Mouse (Mus musculus) heart, adult 2 months (tissue): Measurements from ENCODE around the gene Abcd4. TPM values are rescaled to one million over a fixed set of nuclear protein-coding genes. Genes with fewer than 3 reads are reported as not detected.

Experiments used
- DNase-seq, 2 experiments: peaks; one replicate each; pipeline ENCODE4 v3.0.0; 2021
- H3K27ac ChIP-seq: fragments of 200-600 bp; 2 replicates; pipeline ENCODE4 v1.8.1; 2022
- H3K27me3 ChIP-seq: fragments of 200-500 bp; 2 replicates; pipeline ENCODE4 v1.6.1; 2012; ENCODE audit warnings: mild to moderate bottlenecking, low read length, inconsistent platforms, mixed read lengths; ENCODE audit not compliant: control insufficient read depth, insufficient read depth
- H3K36me3 ChIP-seq: fragments of 200-500 bp; 2 replicates; pipeline ENCODE4 v1.6.1; 2012; ENCODE audit warnings: low read length, inconsistent platforms; ENCODE audit not compliant: control insufficient read depth, insufficient read depth
- H3K4me1 ChIP-seq: fragments of 200-500 bp; 2 replicates; pipeline ENCODE4 v1.6.1; 2011; ENCODE audit warnings: low read length; ENCODE audit not compliant: control insufficient read depth, insufficient read depth
- H3K4me3 ChIP-seq: fragments of 200-600 bp; 2 replicates; pipeline ENCODE4 v1.8.1; 2022
- H3K79me2 ChIP-seq: fragments of 200-500 bp; replicated peaks from 2 replicates; pipeline ENCODE4 v1.6.1; 2012; ENCODE audit warnings: mild to moderate bottlenecking, inconsistent platforms, low read length, moderate library complexity, mixed read lengths; ENCODE audit not compliant: control insufficient read depth, insufficient read depth
- H3K9ac ChIP-seq: fragments of 200-500 bp; 2 replicates; pipeline ENCODE4 v1.6.1; 2012; ENCODE audit warnings: low read depth, mild to moderate bottlenecking, control low read depth, inconsistent platforms, low read length, mixed read lengths
- CTCF ChIP-seq: fragments of 200-600 bp; IDR thresholded peaks from 2 replicates; pipeline ENCODE4 v1.8.1; 2022; ENCODE audit warnings: antibody characterized with exemption, mild to moderate bottlenecking, moderate library complexity
- EP300 ChIP-seq: fragments of 200-500 bp; IDR thresholded peaks from 2 replicates; pipeline ENCODE4 v1.6.1; 2011; ENCODE audit warnings: low read depth, low read length, control low read depth; ENCODE audit not compliant: insufficient read depth
- POLR2A ChIP-seq: fragments of 200-500 bp; IDR thresholded peaks from 2 replicates; pipeline ENCODE4 v1.6.1; 2011; ENCODE audit warnings: mild to moderate bottlenecking, low read depth, low read length, control low read depth; ENCODE audit not compliant: insufficient read depth
- WGBS: fragments of 180-500 bp; shearing (Covaris S2); methylation state at CpG from one replicate; pipeline ENCODE4 v1.1.7; 2018; 5-methylcytosine and 5-hydroxymethylcytosine counted together
- intact Hi-C: fragments of 180-260 bp; cut with DNase I; formaldehyde crosslinking; loops from one replicate; pipeline ENCODE4 v1.15.1; 2025
- polyA plus RNA-seq: library from polyadenylated mRNA; depleted of rRNA; stranded (reverse); fragments of >200 nt; gene quantifications from 2 replicates; pipeline ENCODE4 v1.2.3, GENCODE M21; 2012
- total RNA-seq, 2 experiments: library from RNA; stranded (reverse); gene quantifications; 2 replicates each; pipeline ENCODE4 v1.2.3; 2021

Abcd4 gene
- total and polyA plus RNA-seq, 3 experiments, result 5.3 to 15.4 (median 5.8) TPM

DNA sequence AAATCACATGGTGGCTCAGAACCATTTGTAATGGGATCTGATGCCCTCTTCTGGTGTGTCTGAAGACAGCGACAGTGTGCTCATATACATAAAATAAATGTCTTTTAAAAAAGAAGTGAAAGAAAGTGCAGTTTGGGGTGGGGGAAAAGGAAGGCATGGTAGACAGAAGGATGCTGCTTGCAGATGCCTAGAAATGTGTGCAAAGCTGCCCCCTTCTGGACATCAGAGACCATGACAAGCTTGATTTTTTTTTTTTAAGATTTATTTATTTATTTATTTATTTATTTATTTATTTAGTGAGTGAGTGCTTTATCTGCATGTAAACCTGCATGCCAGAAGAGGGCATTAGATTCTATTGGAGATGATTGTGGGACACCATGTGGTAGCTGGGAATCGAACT is 35.9 kb downstream of the Abcd4 start:
- no peaks in the 10 kb centered on the region for H3K79me2 ChIP-seq
- no peak overlapping the region for H3K4me3 ChIP-seq
- H3K36me3 ChIP-seq, result no peaks in the 10 kb centered on the region
- WGBS, result 92% methylated on average over 2 of the region's 2 CpGs
- H3K27ac ChIP-seq, result no peak overlapping the region
- no peak overlapping the region for H3K9ac ChIP-seq
- no peak for DNase-seq
- intact Hi-C loops, result no loop called here
- TF ChIP-seq POLR2A, result no peak
- peak; percentile 41 for TF ChIP-seq CTCF
- no peaks in the 10 kb centered on the region for H3K27me3 ChIP-seq
- no peaks in the 10 kb centered on the region for H3K4me1 ChIP-seq

GRCm38 (mm10) chr12:84578440-84578770 is 38.8 kb downstream of the Abcd4 start:
- no peaks in the 10 kb centered on the region for H3K27me3 ChIP-seq
- TF ChIP-seq EP300, result no peak
- TF ChIP-seq POLR2A, result no peak
- no peak overlapping the region for H3K4me3 ChIP-seq
- H3K79me2 ChIP-seq, result no peaks in the 10 kb centered on the region
- H3K9ac ChIP-seq, result no peak overlapping the region
- DNase-seq, result no peak
- WGBS, result 38% methylated on average over 5 of the region's 5 CpGs
- H3K27ac ChIP-seq, result no peak overlapping the region
- intact Hi-C loops, result no loop called here
- no peaks in the 10 kb centered on the region for H3K36me3 ChIP-seq
- no peaks in the 10 kb centered on the region for H3K4me1 ChIP-seq

DNA sequence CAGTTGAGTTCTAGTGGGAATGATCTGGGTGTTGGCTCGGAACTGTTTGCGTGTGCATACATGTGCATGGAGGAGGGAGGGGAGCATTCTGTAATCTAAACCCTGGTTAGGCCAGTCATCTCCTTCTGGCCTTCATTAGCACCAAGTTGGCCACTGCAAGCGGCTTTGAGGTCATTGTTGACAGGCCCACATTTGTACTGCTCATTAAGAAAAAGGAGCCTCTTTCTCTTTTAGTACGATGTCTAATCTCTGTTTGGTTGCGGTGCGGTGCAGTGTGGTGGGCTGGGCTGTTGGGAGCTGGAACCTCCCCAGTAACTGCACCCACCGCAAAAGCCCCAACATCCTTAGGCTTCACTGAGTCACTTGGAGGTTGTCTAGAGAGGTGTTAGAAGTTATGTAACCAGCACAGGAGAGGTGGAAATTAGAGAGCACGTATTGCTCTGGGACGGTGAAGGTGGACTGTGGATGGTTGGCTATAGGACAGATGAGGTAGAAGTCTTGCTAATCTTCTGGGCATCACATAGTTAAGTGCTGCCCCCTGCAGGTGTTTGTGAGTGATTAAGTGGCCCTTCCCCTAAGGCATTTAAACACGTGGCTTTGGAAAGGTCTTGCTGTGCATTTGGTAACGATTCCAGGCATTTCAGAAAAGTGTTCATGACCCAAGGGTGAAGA is 39.3 kb downstream of the Abcd4 start:
- H3K36me3 ChIP-seq, result no peaks in the 10 kb centered on the region
- no peaks in the 10 kb centered on the region for H3K79me2 ChIP-seq
- TF ChIP-seq POLR2A (no peak), CTCF (peak; percentile 8; the same call in 1 of the 2 replicates)
- DNase-seq, result no peak
- H3K9ac ChIP-seq, result no peak overlapping the region
- peaks cover 3% of the 10 kb centered on the region; the same call in 1 of the 2 replicates for H3K27me3 ChIP-seq
- WGBS, result 68% methylated on average over 11 of the region's 11 CpGs
- H3K4me1 ChIP-seq, result no peaks in the 10 kb centered on the region
- H3K4me3 ChIP-seq, result no peak overlapping the region
- H3K27ac ChIP-seq, result no peak overlapping the region
- intact Hi-C loops, result no loop called here

- H3K4me1 ChIP-seq, result no peaks in the 10 kb centered on the region
- intact Hi-C loops, result no loop called here
- H3K9ac ChIP-seq, result no peak overlapping the region
- 28% methylated on average over 7 of the region's 7 CpGs for WGBS
- H3K27ac ChIP-seq, result no peak overlapping the region
- H3K36me3 ChIP-seq, result no peaks in the 10 kb centered on the region
- H3K4me3 ChIP-seq, result no peak overlapping the region
- H3K27me3 ChIP-seq, result peaks cover 31% of the 10 kb centered on the region
- DNase-seq, result no peak
- no peak for TF ChIP-seq CTCF
- TF ChIP-seq POLR2A, result no peak
- no peak for TF ChIP-seq EP300
- no peaks in the 10 kb centered on the region for H3K79me2 ChIP-seq
Measured at GRCm38 (mm10) chr12:84573094-84573493, 44.1 kb downstream of the Abcd4 start.

DNA sequence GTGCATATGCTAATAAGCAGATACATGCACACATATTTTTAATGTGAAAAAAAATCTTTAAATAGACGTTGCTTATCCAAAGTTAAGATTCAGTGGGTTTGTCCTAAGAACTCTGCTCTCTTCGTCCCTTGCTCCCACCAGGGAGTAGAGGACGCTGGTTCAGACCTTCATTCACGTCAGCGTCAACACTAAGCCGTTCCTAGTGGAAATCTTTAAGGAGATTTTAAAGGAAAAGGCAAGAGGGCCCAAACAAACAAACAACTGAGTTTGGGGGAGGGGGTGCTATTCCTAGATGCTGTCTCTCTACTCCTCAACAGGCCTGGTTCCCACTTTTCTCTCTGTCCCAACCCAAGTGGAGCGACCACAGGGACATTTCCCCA is 44.9 kb downstream of the Abcd4 start:
- intact Hi-C loops, result no loop called here
- H3K9ac ChIP-seq, result no peak overlapping the region
- WGBS, result 18% methylated on average over 7 of the region's 7 CpGs
- H3K4me1 ChIP-seq, result no peaks in the 10 kb centered on the region
- H3K36me3 ChIP-seq, result no peaks in the 10 kb centered on the region
- H3K79me2 ChIP-seq, result no peaks in the 10 kb centered on the region
- DNase-seq, result no peak
- H3K27me3 ChIP-seq, result peaks cover 33% of the 10 kb centered on the region
- H3K4me3 ChIP-seq, result no peak overlapping the region
- TF ChIP-seq POLR2A (no peak), CTCF (no peak), EP300 (no peak)
- H3K27ac ChIP-seq, result no peak overlapping the region

DNA sequence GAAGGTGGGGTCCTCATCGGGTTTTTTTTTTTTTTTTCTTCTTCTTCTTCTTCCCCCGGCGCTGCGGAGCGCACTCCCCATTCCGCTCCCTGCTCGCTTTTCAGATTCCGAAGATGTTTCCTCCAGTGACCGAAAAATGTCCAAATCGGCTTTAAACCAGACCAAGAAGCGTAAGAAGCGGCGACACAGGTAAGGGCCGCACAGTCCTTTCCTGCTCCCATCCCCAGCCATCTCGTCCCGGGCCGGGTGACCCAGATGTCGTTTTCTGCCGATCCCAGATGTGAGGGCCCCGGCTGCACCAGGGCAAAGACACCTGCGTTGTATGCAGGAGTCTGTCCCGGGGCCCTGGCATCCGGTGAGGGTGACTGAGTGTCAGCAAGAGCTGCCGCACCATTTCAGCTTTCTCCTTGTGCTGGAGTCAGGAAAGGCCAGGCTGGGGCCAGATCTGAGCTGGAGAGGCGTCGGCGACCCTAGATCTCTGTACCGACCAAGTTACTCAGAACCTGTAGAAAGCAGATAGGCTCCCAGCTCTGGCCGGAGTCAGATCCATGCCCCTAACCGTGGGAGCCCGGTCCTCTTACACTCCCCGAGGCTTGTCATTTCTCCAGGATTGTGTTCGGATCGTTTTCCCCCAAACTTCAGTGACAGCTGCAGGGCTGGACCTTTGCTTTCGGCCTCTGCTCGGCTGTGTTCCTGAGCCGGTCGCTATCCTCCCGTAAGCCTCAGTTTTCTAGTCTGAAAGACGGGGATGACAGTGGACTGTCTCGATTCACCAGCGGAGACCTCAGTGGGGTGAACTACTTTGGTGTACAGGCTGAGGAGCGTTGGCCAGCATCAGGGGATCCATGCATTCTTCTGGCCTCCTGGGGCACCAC is 45.5 kb downstream of the Abcd4 start:
- TF ChIP-seq POLR2A (no peak), EP300 (no peak), CTCF (no peak)
- Histone ChIP-seq H3K9ac (no peak overlapping the region), H3K27ac (no peak overlapping the region), H3K4me3 (no peak overlapping the region), H3K36me3 (no peaks in the 10 kb centered on the region), H3K4me1 (no peaks in the 10 kb centered on the region), H3K79me2 (no peaks in the 10 kb centered on the region), H3K27me3 (peaks cover 33% of the 10 kb centered on the region)
- DNase-seq, result peak; percentile 11 to 29
- intact Hi-C loops, result no loop called here
- WGBS, result 4% methylated on average over 43 of the region's 43 CpGs
